Mouse (Mus musculus) neural tube, embryonic 14.5 days (tissue): ENCODE data around the gene Sec16b. TPM values are rescaled to one million over a fixed set of nuclear protein-coding genes. Genes with fewer than 3 reads are reported as not detected.
A peak's percentile ranks its signal among the peaks of the same experiment; 100 is the strongest.

Experiments
- ATAC-seq: fragments of 200-750 bp; cut with Nextera tagmentation; 2 replicates; pipeline ENCODE4 v1.8.0; 2017; ENCODE audit warnings: low read depth, mild to moderate bottlenecking, moderate TSS enrichment, moderate library complexity
- H3K27ac ChIP-seq: fragments of 300-500 bp; sonication (generic); 2 replicates; pipeline ENCODE4 v1.5.1; 2014; ENCODE audit warnings: low read depth, mild to moderate bottlenecking, control low read depth, low read length, moderate library complexity, mixed read lengths
- H3K27me3 ChIP-seq: fragments of 300-500 bp; sonication (generic); 2 replicates; pipeline ENCODE4 v1.6.1; 2014; ENCODE audit warnings: low read length; ENCODE audit not compliant: control insufficient read depth, insufficient read depth
- H3K36me3 ChIP-seq: fragments of 300-500 bp; sonication (generic); 2 replicates; pipeline ENCODE4 v1.6.1; 2014; ENCODE audit warnings: low read length, mixed read lengths; ENCODE audit not compliant: control insufficient read depth, insufficient read depth
- H3K4me1 ChIP-seq: fragments of 300-500 bp; sonication (generic); 2 replicates; pipeline ENCODE4 v1.6.1; 2014; ENCODE audit warnings: low read length; ENCODE audit not compliant: control insufficient read depth, insufficient read depth
- H3K4me2 ChIP-seq: fragments of 300-500 bp; sonication (generic); 2 replicates; pipeline ENCODE4 v1.6.1; 2014; ENCODE audit warnings: mild to moderate bottlenecking, low read depth, low read length, control low read depth
- H3K4me3 ChIP-seq: fragments of 300-500 bp; sonication (generic); 2 replicates; pipeline ENCODE4 v1.5.1; 2014; ENCODE audit warnings: low read depth, low read length, control low read depth, mixed read lengths
- H3K9ac ChIP-seq: fragments of 300-500 bp; sonication (generic); replicated peaks from 2 replicates; pipeline ENCODE4 v1.6.1; 2014; ENCODE audit warnings: low read depth, mild to moderate bottlenecking, control low read depth, low read length, mixed read lengths
- H3K9me3 ChIP-seq: fragments of 300-500 bp; sonication (generic); 2 replicates; pipeline ENCODE4 v1.6.1; 2016; ENCODE audit warnings: low read length; ENCODE audit not compliant: control insufficient read depth
- WGBS: fragments of 180-500 bp; shearing (Covaris S2); extraction: QIAGEN DNeasy Blood & Tissue Kit; methylation state at CpG from one replicate; pipeline ENCODE4 v1.1.7; 2014; 5-methylcytosine and 5-hydroxymethylcytosine counted together
- polyA plus RNA-seq: library from polyadenylated mRNA; unstranded; fragments of >200 nt; fragmentation: Nextera tagmentation; extraction: Ambion mirVana; gene quantifications from 2 replicates; pipeline ENCODE4 v1.2.1, GENCODE M21; 2014

Gene Sec16b
- polyA plus RNA-seq, 1 experiment from 2014 or later, result 0.23 TPM

GRCm38 (mm10) chr1:157560654-157561386 lies 54.3 kb downstream of the Sec16b start:
- WGBS, result 22% methylated on average over 8 of the region's 8 CpGs
- Histone ChIP-seq H3K9me3 (no peaks in the 10 kb centered on the region), H3K27me3 (no peaks in the 10 kb centered on the region), H3K4me3 (no peak overlapping the region), H3K27ac (no peak overlapping the region), H3K4me1 (no peaks in the 10 kb centered on the region), H3K9ac (no peak overlapping the region), H3K4me2 (no peak overlapping the region), H3K36me3 (no peaks in the 10 kb centered on the region)
- peak; percentile 49; the same call in 1 of the 2 replicates for ATAC-seq

DNA sequence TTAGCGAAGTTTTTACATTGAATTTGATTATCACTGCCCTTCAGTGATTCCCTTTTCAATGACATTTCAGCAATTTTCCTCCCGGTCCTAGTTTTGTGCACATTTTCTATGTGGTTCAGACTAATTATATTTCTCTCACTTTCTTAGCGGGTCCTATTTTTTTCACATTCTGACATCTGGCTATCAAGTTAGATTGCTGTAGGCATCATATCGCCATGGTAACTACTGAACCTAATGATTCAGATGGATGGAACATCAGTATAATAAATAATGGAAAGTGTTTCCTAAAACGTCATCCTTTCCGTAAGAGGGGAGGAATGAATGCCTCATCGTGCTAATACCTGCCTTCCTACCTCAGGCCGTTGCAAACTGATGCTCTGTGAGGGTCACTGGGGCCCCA lies 61.3 kb downstream of the Sec16b start:
- 62% methylated on average over 8 of the region's 8 CpGs for WGBS
- Histone ChIP-seq H3K4me2 (no peak overlapping the region), H3K9ac (no peak overlapping the region), H3K27me3 (no peaks in the 10 kb centered on the region), H3K27ac (no peak overlapping the region), H3K4me1 (no peaks in the 10 kb centered on the region), H3K36me3 (no peaks in the 10 kb centered on the region), H3K4me3 (no peak overlapping the region), H3K9me3 (no peaks in the 10 kb centered on the region)
- ATAC-seq, result no peak

DNA sequence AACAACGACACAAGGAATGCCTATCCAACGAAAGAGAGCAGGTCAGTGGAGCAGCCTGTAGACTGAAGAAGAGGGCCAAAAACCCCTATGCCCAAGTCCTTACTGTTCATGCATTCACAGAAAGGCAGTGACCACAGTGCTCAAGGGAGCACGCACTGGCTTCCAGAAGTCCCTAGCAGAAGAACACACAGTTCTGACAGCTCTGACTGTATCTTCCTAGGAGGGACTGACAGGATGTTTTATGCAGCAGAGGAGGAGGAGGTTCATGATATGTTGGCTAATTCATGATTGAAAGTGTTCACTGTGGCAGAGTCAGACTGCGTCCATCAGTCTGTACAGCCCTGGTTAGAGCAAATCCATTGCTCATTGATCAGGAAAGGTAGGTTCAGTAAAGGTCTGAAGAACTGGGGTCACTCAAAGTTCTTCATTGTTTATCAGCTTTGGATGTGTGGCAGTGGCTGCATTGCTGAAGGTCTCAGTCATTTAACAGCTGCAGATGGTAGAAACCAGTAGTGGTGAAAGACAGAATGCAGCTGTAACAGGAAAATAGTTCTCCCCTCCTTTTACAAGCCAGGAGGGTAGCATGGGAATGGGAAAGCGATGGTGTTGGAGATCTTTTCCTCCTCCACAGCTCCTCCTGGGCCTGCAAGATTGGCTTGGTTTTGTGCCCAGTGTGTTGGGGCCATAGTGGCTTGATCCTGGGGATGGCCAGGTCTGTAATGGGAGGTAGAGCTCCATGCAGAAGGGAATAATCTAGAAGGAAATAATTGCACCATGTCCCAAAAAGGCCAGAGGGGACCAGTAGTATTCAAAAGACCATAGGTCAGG lies 62.9 kb downstream of the Sec16b start:
- Histone ChIP-seq H3K27me3 (no peaks in the 10 kb centered on the region), H3K4me3 (no peak overlapping the region), H3K36me3 (no peaks in the 10 kb centered on the region), H3K4me2 (no peak overlapping the region), H3K9me3 (no peaks in the 10 kb centered on the region), H3K27ac (no peak overlapping the region), H3K4me1 (no peaks in the 10 kb centered on the region), H3K9ac (no peak overlapping the region)
- no peak for ATAC-seq
- 92% methylated on average over 5 of the region's 5 CpGs for WGBS

DNA sequence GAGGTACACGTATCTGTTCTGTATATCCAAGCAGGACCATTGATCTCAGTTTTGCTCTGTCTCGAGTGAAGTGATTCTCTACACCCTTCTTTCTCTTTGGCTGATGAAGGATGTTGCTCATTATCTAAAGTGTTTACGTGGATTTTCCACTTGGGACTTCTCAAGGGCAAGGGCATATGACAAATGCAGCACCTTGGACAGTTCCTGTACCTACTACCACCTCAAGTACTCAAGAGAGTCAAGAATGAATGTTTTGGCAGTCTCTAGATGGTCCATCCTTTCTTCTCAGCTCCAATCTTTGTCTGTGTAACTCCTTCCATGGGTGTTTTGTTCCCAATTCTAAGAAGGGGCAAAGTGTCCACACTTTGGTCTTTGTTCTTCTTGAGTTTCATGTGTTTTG lies 68.8 kb downstream of the Sec16b start:
- H3K4me1 ChIP-seq, result 0 out of 2 replicates have a peak, but pooled peaks cover 4% of the 10 kb centered on the region
- no peaks in the 10 kb centered on the region for H3K36me3 ChIP-seq
- 87% methylated on average over 3 of the region's 3 CpGs for WGBS
- no peak overlapping the region for H3K4me3 ChIP-seq
- ATAC-seq, result no peak
- H3K9me3 ChIP-seq, result no peaks in the 10 kb centered on the region
- no peaks in the 10 kb centered on the region for H3K27me3 ChIP-seq
- no peak overlapping the region for H3K27ac ChIP-seq
- no peak overlapping the region for H3K4me2 ChIP-seq
- H3K9ac ChIP-seq, result no peak overlapping the region

DNA sequence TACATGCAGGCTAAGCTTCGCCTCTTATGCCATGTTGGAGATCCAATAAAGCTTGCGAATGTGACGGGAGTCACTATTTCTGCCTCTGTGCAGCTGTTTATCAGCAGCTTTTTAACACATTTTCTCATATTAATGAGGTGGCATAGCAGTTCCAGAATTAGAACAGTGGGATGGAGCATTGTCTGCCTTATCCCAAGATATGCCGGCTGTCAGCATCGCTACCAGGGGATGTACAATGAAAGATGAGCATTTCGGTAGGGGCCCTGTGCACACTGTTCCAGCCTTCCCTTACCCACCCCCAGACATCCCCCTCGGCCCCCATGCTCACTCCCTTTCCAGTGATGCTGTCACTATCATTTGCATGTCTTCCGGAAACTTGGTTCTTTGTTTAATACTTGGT lies 71.8 kb downstream of the Sec16b start:
- 70% methylated on average over 8 of the region's 8 CpGs for WGBS
- no peaks in the 10 kb centered on the region for H3K36me3 ChIP-seq
- H3K9ac ChIP-seq, result no peak overlapping the region
- no peaks in the 10 kb centered on the region for H3K27me3 ChIP-seq
- H3K27ac ChIP-seq, result peak overlapping the region; percentile 3; the same call in 1 of the 2 replicates
- H3K4me2 ChIP-seq, result no peak overlapping the region
- 0 out of 2 replicates have a peak, but pooled peaks cover 4% of the 10 kb centered on the region for H3K4me1 ChIP-seq
- H3K9me3 ChIP-seq, result no peaks in the 10 kb centered on the region
- ATAC-seq, result peak; percentile 61
- H3K4me3 ChIP-seq, result no peak overlapping the region

- Histone ChIP-seq H3K9me3 (no peaks in the 10 kb centered on the region), H3K9ac (no peak overlapping the region), H3K36me3 (no peaks in the 10 kb centered on the region), H3K27ac (no peak overlapping the region), H3K4me2 (no peak overlapping the region), H3K4me1 (no peaks in the 10 kb centered on the region), H3K4me3 (no peak overlapping the region), H3K27me3 (no peaks in the 10 kb centered on the region)
- no peak for ATAC-seq
- WGBS, result 87% methylated on average over 5 of the region's 5 CpGs
Observed at GRCm38 (mm10) chr1:157586556-157586955, 80.0 kb downstream of the Sec16b start.

DNA sequence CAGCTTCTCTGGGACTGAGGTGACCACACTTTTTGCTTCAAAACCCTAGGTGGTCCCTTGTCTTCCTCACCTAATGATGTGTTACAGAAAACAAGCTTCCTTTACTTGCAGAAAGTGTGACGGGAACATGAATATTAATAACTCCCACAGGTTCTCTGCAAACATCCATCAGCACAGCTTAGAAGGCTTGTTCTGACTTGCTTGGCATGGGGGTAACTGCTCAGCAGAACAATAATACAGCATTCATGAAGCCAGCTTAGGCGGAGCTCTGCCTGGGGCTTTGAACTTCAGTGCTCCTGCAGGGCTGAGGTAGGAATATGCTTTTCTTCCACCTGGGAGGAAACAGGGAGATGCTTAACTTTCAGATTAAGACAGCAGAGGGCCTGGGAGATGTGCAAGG lies 85.5 kb downstream of the Sec16b start:
- Histone ChIP-seq H3K36me3 (no peaks in the 10 kb centered on the region), H3K4me1 (no peaks in the 10 kb centered on the region), H3K27ac (no peak overlapping the region), H3K9me3 (no peaks in the 10 kb centered on the region), H3K9ac (no peak overlapping the region), H3K4me3 (no peak overlapping the region), H3K4me2 (no peak overlapping the region), H3K27me3 (no peaks in the 10 kb centered on the region)
- 49% methylated on average over 2 of the region's 2 CpGs for WGBS
- ATAC-seq, result no peak

DNA sequence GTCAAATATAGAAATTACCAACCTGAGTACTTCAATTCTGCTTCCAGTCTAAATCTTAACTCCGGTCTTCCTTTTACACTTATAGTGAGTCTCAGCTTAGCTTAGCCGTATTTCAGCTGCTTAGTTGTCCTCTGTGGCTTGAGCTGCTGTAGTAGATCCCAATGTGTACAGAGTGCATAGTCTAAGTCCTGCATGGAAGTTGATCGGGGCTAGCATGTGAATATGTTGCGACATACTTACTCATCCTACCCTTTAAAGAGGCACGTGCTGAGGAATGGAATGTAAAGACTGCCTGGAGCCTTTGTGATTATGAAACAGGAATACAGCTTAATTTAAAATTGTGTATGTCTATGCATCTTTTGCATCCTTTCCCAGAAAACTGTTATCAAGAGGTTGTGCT lies 88.0 kb downstream of the Sec16b start:
- 88% methylated on average over 5 of the region's 5 CpGs for WGBS
- H3K9ac ChIP-seq, result no peak overlapping the region
- no peaks in the 10 kb centered on the region for H3K36me3 ChIP-seq
- H3K27me3 ChIP-seq, result no peaks in the 10 kb centered on the region
- no peak for ATAC-seq
- no peak overlapping the region for H3K4me3 ChIP-seq
- H3K4me1 ChIP-seq, result no peaks in the 10 kb centered on the region
- no peak overlapping the region for H3K4me2 ChIP-seq
- no peak overlapping the region for H3K27ac ChIP-seq
- no peaks in the 10 kb centered on the region for H3K9me3 ChIP-seq

DNA sequence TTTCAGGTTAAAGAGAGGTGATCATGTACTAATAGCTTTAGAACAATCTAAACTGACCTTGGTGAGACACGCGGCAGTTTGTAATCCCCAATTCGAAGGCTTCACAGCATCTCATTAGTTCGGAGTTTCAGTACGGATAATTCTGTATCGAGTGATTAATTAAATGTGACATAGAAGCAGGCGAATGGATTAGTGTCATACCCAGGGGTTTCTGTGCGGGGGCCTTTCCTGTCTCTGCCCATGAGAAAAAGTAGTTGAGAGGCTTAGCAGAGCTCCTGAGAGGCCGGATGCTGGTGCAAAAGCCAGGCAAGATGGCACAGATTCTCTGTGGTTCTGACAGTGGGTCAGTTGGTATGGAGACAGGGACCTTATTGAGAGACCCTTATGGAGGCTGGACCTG lies 88.6 kb downstream of the Sec16b start:
- no peaks in the 10 kb centered on the region for H3K27me3 ChIP-seq
- no peak overlapping the region for H3K27ac ChIP-seq
- no peak overlapping the region for H3K4me2 ChIP-seq
- WGBS, result 77% methylated on average over 9 of the region's 9 CpGs
- ATAC-seq, result no peak
- H3K4me1 ChIP-seq, result no peaks in the 10 kb centered on the region
- H3K9me3 ChIP-seq, result no peaks in the 10 kb centered on the region
- H3K36me3 ChIP-seq, result no peaks in the 10 kb centered on the region
- H3K9ac ChIP-seq, result no peak overlapping the region
- H3K4me3 ChIP-seq, result no peak overlapping the region
